Comparison of ENCODE assay signal across 8 mouse cellular contexts in genomic region chr7:48958528-48959315, GRCm38 (mm10). TPM values are rescaled to one million over a fixed set of nuclear protein-coding genes. Genes with fewer than 3 reads are reported as not detected.
DNase-seq lines count a peak whose midpoint lies in the region; TF ChIP-seq lines count a peak whose summit lies in the region.

No protein-coding gene starts in this region.

- H3K27ac ChIP-seq in cortical plate, adult 2 months (ENCODE audit: insufficient read depth, low read length), result no peak overlapping the region
- no peak overlapping the region for H3K27ac ChIP-seq in heart, adult 2 months
- peak overlapping the region; percentile 81 for H3K27ac ChIP-seq in midbrain, embryonic 10.5 days (replicated peaks)

- 5% methylated on average over 32 of the region's 32 CpGs for WGBS in heart, adult 2 months
- 3% methylated on average over 32 of the region's 32 CpGs for WGBS in midbrain, embryonic 10.5 days

- peak; percentile 18 to 27 for DNase-seq in adrenal gland, adult 18-20 months (ENCODE audit: low spot score in 2 of 2)
- peak; percentile 24 to 33 for DNase-seq in heart, adult 2 months
- DNase-seq in kidney, adult 18-20 months, result peak; percentile 35
- peak; percentile 85 to 92 for DNase-seq in left cerebral cortex, postnatal 25 days (ENCODE audit: low spot score in 2 of 2)
- peak; percentile 95 for DNase-seq in midbrain, embryonic 10.5 days (ENCODE audit: low spot score)
- DNase-seq in right cerebral cortex, postnatal 4 days, result peak; percentile 82
- no peak for DNase-seq in adipocyte (ENCODE audit: low spot score)

- no peak for TF ChIP-seq CTCF in cortical plate, adult 2 months (IDR thresholded peaks at IDR 0.05; ENCODE audit: extremely low read depth, insufficient read depth, low read length)
- TF ChIP-seq CTCF in heart, adult 2 months (IDR thresholded peaks at IDR 0.05), result no peak

- no peak for TF ChIP-seq EP300 in heart, adult 2 months (IDR thresholded peaks at IDR 0.05; ENCODE audit: insufficient read depth, low read depth, low read length)

- H3K4me1 ChIP-seq in cortical plate, adult 2 months (ENCODE audit: control insufficient read depth, insufficient read depth, low read length), result peaks cover 5% of the 10 kb centered on the region
- H3K4me1 ChIP-seq in heart, adult 2 months (ENCODE audit: control insufficient read depth, insufficient read depth, low read length), result no peaks in the 10 kb centered on the region
- H3K4me1 ChIP-seq in midbrain, embryonic 10.5 days, result peaks cover 57% of the 10 kb centered on the region

- peaks cover 2% of the 10 kb centered on the region; the same call in 1 of the 2 replicates for H3K27me3 ChIP-seq in heart, adult 2 months (ENCODE audit: control insufficient read depth, insufficient read depth, low read length)
- H3K27me3 ChIP-seq in midbrain, embryonic 10.5 days (ENCODE audit: low read depth, poor library complexity, severe bottlenecking), result peaks cover 99% of the 10 kb centered on the region

- intact Hi-C loops in heart, adult 2 months (cut with DNase I), result no loop called here
- intact Hi-C loops in left cerebral cortex, postnatal 25 days (cut with DNase I), result no loop called here

- H3K4me3 ChIP-seq in cortical plate, adult 2 months (ENCODE audit: insufficient read depth, low read length), result peak overlapping the region; percentile 70
- H3K4me3 ChIP-seq in heart, adult 2 months, result no peak overlapping the region
- peak overlapping the region; percentile 74 for H3K4me3 ChIP-seq in midbrain, embryonic 10.5 days

- no peak overlapping the region for H3K9ac ChIP-seq in heart, adult 2 months (ENCODE audit: low read depth, low read length)

- no peaks in the 10 kb centered on the region for H3K79me2 ChIP-seq in heart, adult 2 months (replicated peaks; ENCODE audit: control insufficient read depth, insufficient read depth, low read length)

- H3K36me3 ChIP-seq in heart, adult 2 months (ENCODE audit: control insufficient read depth, insufficient read depth, low read length), result no peaks in the 10 kb centered on the region
- H3K36me3 ChIP-seq in midbrain, embryonic 10.5 days, result no peaks in the 10 kb centered on the region

- H3K9me3 ChIP-seq in midbrain, embryonic 10.5 days (replicated peaks), result no peaks in the 10 kb centered on the region

- TF ChIP-seq POLR2A in cortical plate, adult 2 months (IDR thresholded peaks at IDR 0.05; ENCODE audit: extremely low read depth, insufficient read depth, low read length), result 0 out of 2 replicates have a peak, but pooled peaks have one; percentile 17
- no peak for TF ChIP-seq POLR2A in heart, adult 2 months (IDR thresholded peaks at IDR 0.05; ENCODE audit: insufficient read depth, low read depth, low read length)

RNA-seq across cellular contexts. Expression of gene Nav2, which starts 50.2 kb away (rescaled TPM):
- total RNA-seq in adrenal gland, adult 18-20 months (2021), result 1 to 10 TPM; 6.1 to 7.5 TPM
- 37.0 and 38.5 TPM in 2 replicates for polyA plus RNA-seq in cortical plate, adult 2 months (2012; rRNA removed)
- 10 to 100 TPM; 34.4 to 49.9 TPM for total RNA-seq in heart, adult 2 months (2021)
- 20.4 and 24.2 TPM in 2 replicates for polyA plus RNA-seq in heart, adult 2 months (2012; rRNA removed)
- 100 to 1,000 TPM in 1 of 2 experiments, 10 to 100 TPM in 1; 77.1 to 106 TPM for total RNA-seq in left cerebral cortex, postnatal 25 days (2021)
- 13.7 and 19.4 TPM in 2 replicates for polyA plus RNA-seq in midbrain, embryonic 10.5 days (2016; fragmentation: Nextera tagmentation; extraction: Ambion mirVana)

Comparison
In these comparisons a context has a peak if more than half of its experiments do, and no peak if none do; other contexts are left out.
1. RNA of gene Nav2, which starts 50.2 kb away (total RNA-seq): 77.1 to 106 TPM in left cerebral cortex, postnatal 25 days and 34.4 to 49.9 TPM in heart, adult 2 months; 6.1 to 7.5 TPM in adrenal gland, adult 18-20 months; every median in the first group is over 4 times any median in the second.